Mouse (Mus musculus) MEL (cell line): Measurements from ENCODE around the gene Arhgap24. TPM values are rescaled to one million over a fixed set of nuclear protein-coding genes. Genes with fewer than 3 reads are reported as not detected.

Experiments used
- DNase-seq: peaks from one replicate; pipeline ENCODE4 v3.0.0; 2011; ENCODE audit warnings: low read depth, low spot score
- H3K27ac ChIP-seq: 2 replicates; pipeline ENCODE4 v1.5.1; 2012; ENCODE audit warnings: low read depth, mild to moderate bottlenecking, control low read depth, low read length, moderate library complexity; ENCODE audit not compliant: control insufficient read depth
- H3K27me3 ChIP-seq, 2 experiments: fragments of 150-350 bp in 1 of 2; sonication (generic) in 1 of 2; 2 replicates each; pipeline ENCODE4 v1.6.1; 2012; ENCODE audit warnings: low read length in 2 of 2, mild to moderate bottlenecking in 2 of 2, improper control_type of control experiment in 1 of 2, moderate library complexity in 1 of 2; ENCODE audit not compliant: insufficient read depth in 2 of 2, control insufficient read depth in 1 of 2
- H3K36me3 ChIP-seq, 2 experiments: 2 replicates each; pipeline ENCODE4 v1.6.1; 2012 to 2014; ENCODE audit warnings: low read length in 2 of 2, improper control_type of control experiment in 1 of 2, inconsistent platforms in 1 of 2, mild to moderate bottlenecking in 1 of 2; ENCODE audit not compliant: insufficient read depth in 2 of 2, control insufficient read depth in 1 of 2
- H3K4me1 ChIP-seq, 2 experiments: fragments of 150-350 bp in 1 of 2; sonication (generic) in 1 of 2; 2 replicates each; pipeline ENCODE4 v1.6.1; 2012; ENCODE audit warnings: low read length in 2 of 2, improper control_type of control experiment in 1 of 2, mild to moderate bottlenecking in 1 of 2; ENCODE audit not compliant: insufficient read depth in 2 of 2, control insufficient read depth in 1 of 2
- H3K4me3 ChIP-seq, 2 experiments: fragments of 150-350 bp in 1 of 2; sonication (generic) in 1 of 2; 2 replicates each; pipeline ENCODE4 v1.5.1; 2012; ENCODE audit warnings: low read depth in 2 of 2, low read length in 2 of 2, mild to moderate bottlenecking in 2 of 2, moderate library complexity in 2 of 2, control low read depth in 1 of 2, improper control_type of control experiment in 1 of 2; ENCODE audit not compliant: control insufficient read depth in 1 of 2, insufficient read depth in 1 of 2
- H3K79me2 ChIP-seq: 2 replicates; pipeline ENCODE4 v1.6.1; 2012; ENCODE audit warnings: mild to moderate bottlenecking, low read length, moderate library complexity; ENCODE audit not compliant: control insufficient read depth, poor library complexity, insufficient read depth
- H3K9ac ChIP-seq: 2 replicates; pipeline ENCODE4 v1.6.1; 2012; ENCODE audit warnings: low read depth, mild to moderate bottlenecking, control low read depth, low read length, moderate library complexity; ENCODE audit not compliant: control insufficient read depth, poor library complexity, severe bottlenecking
- H3K9me3 ChIP-seq: fragments of 150-350 bp; sonication (generic); replicated peaks from 2 replicates; pipeline ENCODE4 v1.6.1; 2012; ENCODE audit warnings: mild to moderate bottlenecking, low read length, improper control_type of control experiment, moderate library complexity; ENCODE audit not compliant: insufficient read depth
- BHLHE40 ChIP-seq: IDR thresholded peaks from 2 replicates; pipeline ENCODE4 v1.6.1; 2012; ENCODE audit warnings: low read depth, mild to moderate bottlenecking, inconsistent platforms, low read length, improper control_type of control experiment, borderline replicate concordance
- CHD2 ChIP-seq: IDR thresholded peaks from 2 replicates; pipeline ENCODE4 v1.6.1; 2011; ENCODE audit warnings: low read length, improper control_type of control experiment
- CTCF ChIP-seq, 3 experiments: IDR thresholded peaks in 2 of 3; conservative IDR thresholded peaks in 1 of 3; 2 replicates each; pipeline ENCODE4 v1.5.1; 2011 to 2012; ENCODE audit warnings: low read length in 3 of 3, low read depth in 2 of 3, mild to moderate bottlenecking in 2 of 3, improper control_type of control experiment in 1 of 3, inconsistent platforms in 1 of 3, mixed read lengths in 1 of 3, moderate library complexity in 1 of 3; ENCODE audit not compliant: control insufficient read depth in 1 of 3, insufficient read depth in 1 of 3, poor library complexity in 1 of 3, severe bottlenecking in 1 of 3
- GABPA ChIP-seq: IDR thresholded peaks from 2 replicates; pipeline ENCODE4 v1.6.1; 2012; ENCODE audit warnings: low read depth, mild to moderate bottlenecking, inconsistent platforms, low read length, improper control_type of control experiment, moderate library complexity
- GATA1 ChIP-seq: IDR thresholded peaks from 2 replicates; pipeline ENCODE4 v1.6.1; 2011; ENCODE audit warnings: low read depth, low read length, improper control_type of control experiment
- HCFC1 ChIP-seq: IDR thresholded peaks from 2 replicates; pipeline ENCODE4 v1.6.1; 2012; ENCODE audit warnings: low read depth, mild to moderate bottlenecking, inconsistent platforms, low read length, improper control_type of control experiment, moderate library complexity
- JUND ChIP-seq: IDR thresholded peaks from 2 replicates; pipeline ENCODE4 v1.6.1; 2011; ENCODE audit warnings: low read depth, mild to moderate bottlenecking, improper control_type of control experiment, low read length
- KAT2A ChIP-seq: conservative IDR thresholded peaks from 2 replicates; pipeline ENCODE4 v1.6.1; 2012; ENCODE audit warnings: low read depth, low read length, improper control_type of control experiment, inconsistent platforms
- MEF2A ChIP-seq: IDR thresholded peaks from 2 replicates; pipeline ENCODE4 v1.6.1; 2014; ENCODE audit warnings: low read depth, mild to moderate bottlenecking, inconsistent platforms, low read length, improper control_type of control experiment; ENCODE audit not compliant: poor library complexity, insufficient replicate concordance, severe bottlenecking; ENCODE audit errors: extremely low read depth
- MXI1 ChIP-seq: IDR thresholded peaks from 2 replicates; pipeline ENCODE4 v1.6.1; 2011; ENCODE audit warnings: mild to moderate bottlenecking, low read depth, low read length, improper control_type of control experiment
- MYC ChIP-seq: IDR thresholded peaks from 2 replicates; pipeline ENCODE4 v1.6.1; 2011; ENCODE audit warnings: low read depth, mild to moderate bottlenecking, low read length, improper control_type of control experiment, moderate library complexity
- RAD21 ChIP-seq: IDR thresholded peaks from 2 replicates; pipeline ENCODE4 v1.6.1; 2011; ENCODE audit warnings: mild to moderate bottlenecking, low read depth, low read length, improper control_type of control experiment
- SIN3A ChIP-seq: IDR thresholded peaks from 2 replicates; pipeline ENCODE4 v1.6.1; 2012; ENCODE audit warnings: low read length, improper control_type of control experiment, inconsistent platforms
- SMC3 ChIP-seq: IDR thresholded peaks from 2 replicates; pipeline ENCODE4 v1.6.1; 2011; ENCODE audit warnings: low read depth, low read length, improper control_type of control experiment
- USF2 ChIP-seq, 2 experiments: IDR thresholded peaks; 2 replicates each; pipeline ENCODE4 v1.6.1; 2011 to 2012; ENCODE audit warnings: improper control_type of control experiment in 2 of 2, low read length in 2 of 2, borderline replicate concordance in 1 of 2, inconsistent platforms in 1 of 2, low read depth in 1 of 2, mild to moderate bottlenecking in 1 of 2; ENCODE audit not compliant: insufficient read depth in 1 of 2
- ZMIZ1 ChIP-seq: IDR thresholded peaks from 2 replicates; pipeline ENCODE4 v1.6.1; 2012; ENCODE audit warnings: low read depth, mild to moderate bottlenecking, inconsistent platforms, low read length, improper control_type of control experiment, moderate library complexity
- polyA plus RNA-seq, 2 experiments: library from polyadenylated mRNA; stranded (reverse) in 1 of 2; unstranded in 1 of 2; fragments of >175 nt in 1 of 2; fragments of >200 nt in 1 of 2; gene quantifications; 2 replicates each; pipeline versions ENCODE4 v1.2.1 to v1.2.4; 2012; ENCODE audit warnings: low replicate concordance in 2 of 2, low read depth in 1 of 2; ENCODE audit not compliant: insufficient read length in 2 of 2, insufficient read depth in 1 of 2, missing spikeins in 1 of 2
- total RNA-seq: library from RNA; depleted of rRNA; stranded (reverse); fragments of 300-350 nt; gene quantifications from 2 replicates; pipeline ENCODE4 v1.2.3, GENCODE M21; 2012

Gene Arhgap24
- total and polyA plus RNA-seq, 3 experiments: not detected

- no peak for TF ChIP-seq CTCF (IDR thresholded peaks at IDR 0.05 in 2 of 3, conservative IDR thresholded peaks at IDR 0.05 in 1 of 3; ENCODE audit: control insufficient read depth in 1 of 3, insufficient read depth in 1 of 3, low read depth in 2 of 3, low read length in 3 of 3, poor library complexity in 1 of 3, severe bottlenecking in 1 of 3)
Measured at GRCm38 (mm10) chr5:102491554-102491953, 10.4 kb downstream of the Arhgap24 start (continued).

- no peaks in the 10 kb centered on the region for H3K27me3 ChIP-seq
- H3K4me3 ChIP-seq: no peak overlapping the region
- no peaks in the 10 kb centered on the region for H3K9me3 ChIP-seq
- H3K79me2 ChIP-seq: no peaks in the 10 kb centered on the region
- no peak overlapping the region for H3K27ac ChIP-seq
- no peaks in the 10 kb centered on the region for H3K4me1 ChIP-seq
- TF ChIP-seq RAD21 (no peak), CHD2 (no peak), USF2 (IDR thresholded peaks at IDR 0.05; ENCODE audit: borderline replicate concordance in 1 of 2, insufficient read depth in 1 of 2, low read depth in 1 of 2, low read length in 2 of 2) (no peak), SIN3A (no peak), SMC3 (no peak), GATA1 (no peak), JUND (no peak), MXI1 (no peak), ZMIZ1 (no peak), MEF2A (no peak), HCFC1 (no peak), MYC (no peak), KAT2A (no peak)
- DNase-seq: no peak
- H3K36me3 ChIP-seq: no peaks in the 10 kb centered on the region
- H3K9ac ChIP-seq: no peak overlapping the region
Measured at GRCm38 (mm10) chr5:102492152-102492551, 11.0 kb downstream of the Arhgap24 start.

GRCm38 (mm10) chr5:102494827-102495226, 13.6 kb downstream of the Arhgap24 start:
- H3K9me3 ChIP-seq: no peaks in the 10 kb centered on the region
- no peak for DNase-seq
- H3K36me3 ChIP-seq: no peaks in the 10 kb centered on the region
- H3K4me3 ChIP-seq: no peak overlapping the region
- H3K9ac ChIP-seq: no peak overlapping the region
- no peaks in the 10 kb centered on the region for H3K27me3 ChIP-seq
- H3K27ac ChIP-seq: no peak overlapping the region
- no peaks in the 10 kb centered on the region for H3K4me1 ChIP-seq
- H3K79me2 ChIP-seq: no peaks in the 10 kb centered on the region
- no peak for TF ChIP-seq MEF2A
- TF ChIP-seq RAD21: no peak
- TF ChIP-seq GABPA: no peak
- no peak for TF ChIP-seq BHLHE40
- no peak for TF ChIP-seq MXI1
- TF ChIP-seq, all 39 proteins: peak for 0
